Mouse (Mus musculus): ENCODE results near the gene Fibcd1. TPM values are rescaled to one million over a fixed set of nuclear protein-coding genes. Genes with fewer than 3 reads are reported as not detected.

Gene Fibcd1
- polyA plus RNA-seq, 1 experiment from 2014 or later, result 0.17 TPM

GRCm38 (mm10) chr2:31803480-31803879, 42.3 kb downstream of the Fibcd1 start:
- Histone ChIP-seq H3K27ac (replicated peaks) (no peak overlapping the region), H3K36me3 (replicated peaks) (peaks cover 75% of the 10 kb centered on the region), H3K27me3 (replicated peaks; ENCODE audit: low read depth, poor library complexity, severe bottlenecking) (no peaks in the 10 kb centered on the region), H3K4me1 (peaks cover 42% of the 10 kb centered on the region), H3K9me3 (no peaks in the 10 kb centered on the region), H3K4me3 (no peak overlapping the region)
- 91% methylated on average over 14 of the region's 14 CpGs for WGBS
- DNase-seq (ENCODE audit: low spot score), result no peak

DNA sequence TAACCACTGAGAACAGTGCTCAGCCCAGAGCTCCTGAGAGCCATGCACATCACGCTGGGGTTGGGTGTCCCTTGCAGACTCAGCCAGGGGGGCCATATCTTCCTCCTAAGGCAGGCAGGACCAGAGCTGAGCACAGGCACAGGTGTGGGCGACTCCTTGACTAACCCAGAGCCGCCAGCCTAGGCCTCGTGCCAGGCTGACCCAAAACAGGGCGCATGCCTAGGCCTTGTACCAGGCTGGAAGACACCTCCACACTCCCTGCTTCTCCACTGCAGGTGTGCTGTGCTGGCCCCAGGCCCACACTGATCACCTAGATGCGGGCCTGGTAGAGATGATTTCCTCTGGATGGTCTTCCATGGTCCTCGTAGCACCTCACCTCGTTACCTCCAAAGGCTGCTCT, 43.0 kb downstream of the Fibcd1 start:
- no peak for DNase-seq (ENCODE audit: low spot score)
- 93% methylated on average over 8 of the region's 8 CpGs for WGBS
- H3K36me3 ChIP-seq (replicated peaks), result peaks cover 81% of the 10 kb centered on the region

DNA sequence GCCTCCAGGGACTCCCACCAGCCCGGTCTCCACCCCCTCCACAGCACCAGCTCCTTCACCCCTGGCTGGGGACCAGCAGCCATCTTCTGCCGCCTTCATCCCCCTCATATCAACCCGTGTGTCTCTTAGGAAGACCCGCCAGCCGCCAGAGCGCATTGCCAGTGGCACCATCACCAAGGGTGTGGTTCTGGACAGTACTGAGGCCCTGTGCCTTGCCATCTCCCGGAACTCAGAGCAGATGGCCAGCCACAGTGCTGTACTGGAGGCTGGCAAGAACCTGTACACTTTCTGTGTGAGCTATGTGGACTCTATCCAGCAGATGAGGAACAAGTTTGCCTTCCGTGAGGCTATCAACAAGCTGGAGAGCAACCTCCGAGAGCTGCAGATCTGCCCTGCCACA, 44.4 kb downstream of the Fibcd1 start:
- Histone ChIP-seq H3K27ac (replicated peaks) (no peak overlapping the region), H3K4me1 (peaks cover 23% of the 10 kb centered on the region), H3K27me3 (replicated peaks; ENCODE audit: low read depth, poor library complexity, severe bottlenecking) (no peaks in the 10 kb centered on the region), H3K9me3 (no peaks in the 10 kb centered on the region), H3K4me3 (no peak overlapping the region), H3K36me3 (replicated peaks) (peaks cover 92% of the 10 kb centered on the region)
- no peak for DNase-seq (ENCODE audit: low spot score)
- WGBS, result 95% methylated on average over 9 of the region's 9 CpGs

More for the DNA sequence above, 43.0 kb downstream of the Fibcd1 start:
- H3K27ac ChIP-seq (replicated peaks), result no peak overlapping the region
- H3K9me3 ChIP-seq, result no peaks in the 10 kb centered on the region
- no peaks in the 10 kb centered on the region for H3K27me3 ChIP-seq (replicated peaks; ENCODE audit: low read depth, poor library complexity, severe bottlenecking)
- H3K4me1 ChIP-seq, result peaks cover 36% of the 10 kb centered on the region
- no peak overlapping the region for H3K4me3 ChIP-seq

DNA sequence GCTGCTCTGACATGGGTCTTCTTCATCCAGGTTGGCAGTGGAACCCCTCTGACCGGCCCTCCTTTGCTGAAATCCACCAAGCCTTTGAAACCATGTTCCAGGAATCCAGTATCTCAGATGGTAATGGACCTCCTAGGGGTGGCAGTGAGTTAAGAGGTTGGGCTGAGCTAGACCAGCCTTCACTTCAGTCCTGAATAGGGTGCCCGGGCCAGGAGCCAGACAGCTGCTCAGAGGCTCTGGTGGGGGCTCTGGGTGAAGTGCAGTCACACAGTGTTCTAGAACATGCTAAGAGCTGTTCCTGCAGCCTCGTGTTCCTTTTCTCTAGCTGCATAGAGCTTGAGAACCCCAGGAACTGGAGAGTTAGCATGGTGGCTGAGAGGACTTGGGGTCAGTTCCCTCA, 48.9 kb downstream of the Fibcd1 start:
- DNase-seq (ENCODE audit: low spot score), result no peak
- no peaks in the 10 kb centered on the region for H3K9me3 ChIP-seq
- no peak overlapping the region for H3K4me3 ChIP-seq
- peaks cover 100% of the 10 kb centered on the region for H3K36me3 ChIP-seq (replicated peaks)
- WGBS, result 86% methylated on average over 3 of the region's 3 CpGs
- no peak overlapping the region for H3K27ac ChIP-seq (replicated peaks)
- H3K27me3 ChIP-seq (replicated peaks; ENCODE audit: low read depth, poor library complexity, severe bottlenecking), result no peaks in the 10 kb centered on the region
- H3K4me1 ChIP-seq, result 0 out of 2 replicates have a peak, but pooled peaks cover 9% of the 10 kb centered on the region

DNA sequence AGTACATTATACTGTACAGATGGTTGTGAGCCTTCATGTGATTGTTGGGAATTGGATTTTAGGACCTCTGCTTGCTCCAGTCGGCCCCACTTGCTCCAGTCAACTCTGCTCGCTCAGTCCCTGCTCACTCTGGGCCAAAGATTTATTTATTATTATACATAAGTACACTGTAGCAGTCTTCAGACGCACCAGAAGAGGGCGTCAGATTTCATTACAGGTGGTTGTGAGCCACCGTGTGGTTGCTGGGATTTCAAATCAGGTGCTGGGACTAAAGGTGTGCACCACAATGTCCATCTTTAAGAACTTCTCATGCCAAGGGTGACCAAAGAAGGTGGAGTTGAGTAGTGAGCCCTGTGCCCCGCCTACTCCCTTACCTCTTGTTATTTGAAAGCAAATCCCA, 53.2 kb downstream of the Fibcd1 start:
- Histone ChIP-seq H3K27ac (replicated peaks) (no peak overlapping the region), H3K27me3 (replicated peaks; ENCODE audit: low read depth, poor library complexity, severe bottlenecking) (no peaks in the 10 kb centered on the region), H3K9me3 (no peaks in the 10 kb centered on the region), H3K36me3 (replicated peaks) (peaks cover 100% of the 10 kb centered on the region), H3K4me1 (no peaks in the 10 kb centered on the region), H3K4me3 (no peak overlapping the region)
- 85% methylated on average over 6 of the region's 6 CpGs for WGBS
- no peak for DNase-seq (ENCODE audit: low spot score)

- no peaks in the 10 kb centered on the region for H3K9me3 ChIP-seq
- H3K4me1 ChIP-seq, result no peaks in the 10 kb centered on the region
- WGBS, result 93% methylated on average over 8 of the region's 8 CpGs
- no peaks in the 10 kb centered on the region for H3K27me3 ChIP-seq (replicated peaks; ENCODE audit: low read depth, poor library complexity, severe bottlenecking)
- H3K4me3 ChIP-seq, result no peak overlapping the region
- H3K27ac ChIP-seq (replicated peaks), result no peak overlapping the region
- peaks cover 100% of the 10 kb centered on the region for H3K36me3 ChIP-seq (replicated peaks)
- DNase-seq (ENCODE audit: low spot score), result no peak
Measured at GRCm38 (mm10) chr2:31791260-31791659, 54.5 kb downstream of the Fibcd1 start.

GRCm38 (mm10) chr2:31790728-31791251, 55.0 kb downstream of the Fibcd1 start:
- no peak overlapping the region for H3K4me3 ChIP-seq
- WGBS, result 92% methylated on average over 13 of the region's 13 CpGs
- no peaks in the 10 kb centered on the region for H3K9me3 ChIP-seq
- peaks cover 100% of the 10 kb centered on the region for H3K36me3 ChIP-seq (replicated peaks)
- H3K27me3 ChIP-seq (replicated peaks; ENCODE audit: low read depth, poor library complexity, severe bottlenecking), result no peaks in the 10 kb centered on the region
- DNase-seq (ENCODE audit: low spot score), result no peak
- H3K4me1 ChIP-seq, result no peaks in the 10 kb centered on the region
- H3K27ac ChIP-seq (replicated peaks), result no peak overlapping the region

GRCm38 (mm10) chr2:31789215-31789614, 56.6 kb downstream of the Fibcd1 start:
- no peaks in the 10 kb centered on the region for H3K4me1 ChIP-seq
- no peak for DNase-seq (ENCODE audit: low spot score)
- WGBS, result 85% methylated on average over 2 of the region's 2 CpGs
- no peak overlapping the region for H3K27ac ChIP-seq (replicated peaks)
- H3K27me3 ChIP-seq (replicated peaks; ENCODE audit: low read depth, poor library complexity, severe bottlenecking), result no peaks in the 10 kb centered on the region
- H3K4me3 ChIP-seq, result no peak overlapping the region
- H3K36me3 ChIP-seq (replicated peaks), result peaks cover 100% of the 10 kb centered on the region
- no peaks in the 10 kb centered on the region for H3K9me3 ChIP-seq

- Histone ChIP-seq H3K4me3 (no peak overlapping the region), H3K27me3 (replicated peaks; ENCODE audit: low read depth, poor library complexity, severe bottlenecking) (no peaks in the 10 kb centered on the region), H3K36me3 (replicated peaks) (peaks cover 100% of the 10 kb centered on the region), H3K27ac (replicated peaks) (no peak overlapping the region), H3K9me3 (no peaks in the 10 kb centered on the region), H3K4me1 (no peaks in the 10 kb centered on the region)
- no peak for DNase-seq (ENCODE audit: low spot score)
- WGBS, result 82% methylated on average over 3 of the region's 3 CpGs
Measured at GRCm38 (mm10) chr2:31788227-31788626, 57.6 kb downstream of the Fibcd1 start.

DNA sequence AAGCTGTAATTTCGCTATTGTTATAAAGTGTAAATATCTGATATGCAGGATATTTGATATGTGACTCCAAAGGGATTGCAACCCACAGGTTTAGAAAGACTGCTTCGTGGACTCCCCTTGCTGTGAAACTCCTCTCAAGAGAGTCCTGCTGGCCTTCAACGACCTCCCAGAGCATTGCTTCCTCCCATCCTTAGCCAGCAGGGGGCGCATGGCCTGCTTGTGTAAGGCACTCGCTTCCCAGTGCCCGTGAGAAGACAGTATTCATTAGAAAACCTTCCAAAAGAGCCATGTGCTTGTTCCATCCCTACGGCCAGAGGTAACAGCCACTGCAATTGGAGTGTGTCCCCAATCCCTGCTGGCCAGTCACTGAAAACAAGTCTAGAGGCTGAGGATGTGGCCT, 58.8 kb downstream of the Fibcd1 start:
- Histone ChIP-seq H3K9me3 (no peaks in the 10 kb centered on the region), H3K4me1 (no peaks in the 10 kb centered on the region), H3K27me3 (replicated peaks; ENCODE audit: low read depth, poor library complexity, severe bottlenecking) (no peaks in the 10 kb centered on the region), H3K27ac (replicated peaks) (no peak overlapping the region), H3K4me3 (no peak overlapping the region), H3K36me3 (replicated peaks) (peaks cover 100% of the 10 kb centered on the region)
- WGBS, result 27% methylated on average over 7 of the region's 7 CpGs
- peak; percentile 85 for DNase-seq (ENCODE audit: low spot score)

DNA sequence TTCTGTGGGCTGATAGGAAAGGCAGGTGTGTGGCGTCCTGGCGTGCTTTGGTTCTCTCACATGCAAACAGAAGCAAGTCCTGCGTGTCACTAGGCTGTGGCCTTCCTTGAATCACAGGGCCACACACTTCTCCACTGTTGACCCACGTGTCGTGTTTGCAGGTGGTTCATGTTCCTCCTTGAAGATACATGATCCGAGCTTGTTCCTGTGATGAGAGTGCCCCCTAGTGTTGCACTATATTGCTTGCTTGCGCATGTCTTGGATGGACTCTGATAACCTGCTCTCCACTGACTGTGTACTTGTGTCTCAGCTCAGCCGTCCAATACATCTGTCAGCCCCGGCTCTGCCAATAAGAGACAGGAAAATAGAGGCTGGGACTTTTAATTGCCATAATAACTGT, 60.7 kb downstream of the Fibcd1 start:
- WGBS, result 50% methylated on average over 9 of the region's 9 CpGs
- no peak overlapping the region for H3K27ac ChIP-seq (replicated peaks)
- H3K27me3 ChIP-seq (replicated peaks; ENCODE audit: low read depth, poor library complexity, severe bottlenecking), result no peaks in the 10 kb centered on the region
- H3K4me3 ChIP-seq, result no peak overlapping the region
- H3K9me3 ChIP-seq, result no peaks in the 10 kb centered on the region
- no peaks in the 10 kb centered on the region for H3K4me1 ChIP-seq
- H3K36me3 ChIP-seq (replicated peaks), result peaks cover 100% of the 10 kb centered on the region
- peak; percentile 71 for DNase-seq (ENCODE audit: low spot score)

- Histone ChIP-seq H3K4me3 (no peak overlapping the region), H3K36me3 (replicated peaks) (peaks cover 100% of the 10 kb centered on the region), H3K27ac (replicated peaks) (no peak overlapping the region), H3K27me3 (replicated peaks; ENCODE audit: low read depth, poor library complexity, severe bottlenecking) (no peaks in the 10 kb centered on the region), H3K4me1 (no peaks in the 10 kb centered on the region), H3K9me3 (no peaks in the 10 kb centered on the region)
- 77% methylated on average over 8 of the region's 8 CpGs for WGBS
- no peak for DNase-seq (ENCODE audit: low spot score)
Measured at GRCm38 (mm10) chr2:31782958-31783602, 62.7 kb downstream of the Fibcd1 start.

DNA sequence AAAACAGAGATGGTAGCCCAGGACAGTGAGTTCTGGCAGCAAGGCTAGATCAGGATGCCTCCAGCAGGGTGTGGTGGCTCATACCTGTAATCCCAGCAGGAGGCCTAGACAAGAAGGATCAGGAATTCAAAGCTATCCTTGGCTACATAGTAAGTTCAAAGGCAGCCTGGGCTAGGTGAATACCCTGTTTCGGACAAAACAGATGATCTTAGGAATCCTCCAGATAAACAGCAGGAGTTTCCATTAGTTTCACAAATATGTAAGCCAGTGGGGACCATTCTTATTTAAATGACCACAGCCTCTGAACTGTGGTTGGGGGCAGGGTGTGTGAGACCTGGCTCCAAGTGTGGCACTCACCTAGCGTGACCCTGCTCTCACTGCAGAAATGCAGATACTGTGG, 66.5 kb downstream of the Fibcd1 start:
- Histone ChIP-seq H3K4me1 (no peaks in the 10 kb centered on the region), H3K27me3 (replicated peaks; ENCODE audit: low read depth, poor library complexity, severe bottlenecking) (no peaks in the 10 kb centered on the region), H3K36me3 (replicated peaks) (peaks cover 100% of the 10 kb centered on the region), H3K27ac (replicated peaks) (no peak overlapping the region), H3K9me3 (0 out of 2 replicates have a peak, but pooled peaks cover 2% of the 10 kb centered on the region), H3K4me3 (no peak overlapping the region)
- DNase-seq (ENCODE audit: low spot score), result no peak
- WGBS, result 94% methylated on average over 2 of the region's 2 CpGs
